Mouse (Mus musculus): ENCODE measurements at regions not wholly inside any gene's neighbourhood (a gene's known extent, or its start where the extent isn't known, plus 50 kb on each side); places are given as distances from the start of the nearest gene placed in this dataset.
"Not testable (repeated sequence)": the region's sequence is repeated elsewhere in the genome, so short reads cannot be mapped to it uniquely, and the experiment has no call there.

GRCm38 (mm10) chr2:92664939-92665338 is 65.4 kb downstream of the Chst1 start:
- in situ Hi-C loops (cut with MboI, MseI) = no loop called here

- in situ Hi-C loops (cut with MboI, MseI) = no loop called here
Measured at GRCm38 (mm10) chr2:92667192-92667591, 67.7 kb downstream of the Chst1 start.

GRCm38 (mm10) chr2:92667756-92668155 is 68.2 kb downstream of the Chst1 start:
- in situ Hi-C loops (cut with MboI, MseI) = no loop called here

- in situ Hi-C loops (cut with MboI, MseI) = not testable (repeated sequence)
Measured at GRCm38 (mm10) chr2:92669431-92670081, 70.0 kb downstream of the Chst1 start.

- in situ Hi-C loops (cut with MboI, MseI) = no loop called here
Measured at GRCm38 (mm10) chr2:92671586-92671985, 72.1 kb downstream of the Chst1 start.

- in situ Hi-C loops (cut with MboI, MseI) = no loop called here
Measured at GRCm38 (mm10) chr2:92672106-92672505, 72.6 kb downstream of the Chst1 start.

- in situ Hi-C loops (cut with MboI, MseI) = no loop called here
Measured at GRCm38 (mm10) chr2:92673064-92673813, 73.7 kb downstream of the Chst1 start.

- in situ Hi-C loops (cut with MboI, MseI) = no loop called here
Measured at GRCm38 (mm10) chr2:92673931-92674330, 74.4 kb downstream of the Chst1 start.

GRCm38 (mm10) chr2:92675247-92675646 is 75.7 kb downstream of the Chst1 start:
- in situ Hi-C loops (cut with MboI, MseI) = no loop called here

- in situ Hi-C loops (cut with MboI, MseI) = no loop called here
Measured at GRCm38 (mm10) chr2:92678276-92678930, 78.9 kb downstream of the Chst1 start.

GRCm38 (mm10) chr2:92678999-92679704 is 79.6 kb downstream of the Chst1 start:
- in situ Hi-C loops (cut with MboI, MseI) = no loop called here

- in situ Hi-C loops (cut with MboI, MseI) = no loop called here
Measured at GRCm38 (mm10) chr2:92682256-92682655, 82.7 kb downstream of the Chst1 start.

- in situ Hi-C loops (cut with MboI, MseI) = no loop called here
Measured at GRCm38 (mm10) chr2:92687702-92688101, 88.2 kb downstream of the Chst1 start.

GRCm38 (mm10) chr2:92689203-92689602 is 89.7 kb downstream of the Chst1 start:
- in situ Hi-C loops (cut with MboI, MseI) = no loop called here

GRCm38 (mm10) chr2:92690304-92690703 is 90.8 kb downstream of the Chst1 start:
- in situ Hi-C loops (cut with MboI, MseI) = no loop called here

- in situ Hi-C loops (cut with MboI, MseI) = no loop called here
Measured at GRCm38 (mm10) chr2:92691438-92691837, 91.9 kb downstream of the Chst1 start.

- in situ Hi-C loops (cut with MboI, MseI) = no loop called here
Measured at GRCm38 (mm10) chr2:92692623-92693022, 93.1 kb downstream of the Chst1 start.

GRCm38 (mm10) chr2:92693024-92693423 is 93.5 kb downstream of the Chst1 start:
- in situ Hi-C loops (cut with MboI, MseI) = no loop called here

GRCm38 (mm10) chr2:92694797-92695196 is 95.3 kb downstream of the Chst1 start:
- in situ Hi-C loops (cut with MboI, MseI) = no loop called here

GRCm38 (mm10) chr2:92695869-92696268 is 96.4 kb downstream of the Chst1 start:
- in situ Hi-C loops (cut with MboI, MseI) = no loop called here

GRCm38 (mm10) chr2:92697721-92698120 is 98.2 kb downstream of the Chst1 start:
- in situ Hi-C loops (cut with MboI, MseI) = no loop called here

- in situ Hi-C loops (cut with MboI, MseI) = no loop called here
Measured at GRCm38 (mm10) chr2:92699360-92699759, 99.9 kb downstream of the Chst1 start.
